Mouse (Mus musculus): ENCODE data around the gene Cyp2u1. TPM values are rescaled to one million over a fixed set of nuclear protein-coding genes. Genes with fewer than 3 reads are reported as not detected.

Gene Cyp2u1
- polyA plus RNA-seq, 1 experiment from 2014 or later: 11.9 TPM

- peaks cover 42% of the 10 kb centered on the region for H3K4me1 ChIP-seq (replicated peaks)
- no peak overlapping the region for H3K4me3 ChIP-seq
- WGBS: 93% methylated on average over 4 of the region's 4 CpGs
- H3K4me2 ChIP-seq: no peak overlapping the region
- no peaks in the 10 kb centered on the region for H3K27me3 ChIP-seq
- no peak overlapping the region for H3K27ac ChIP-seq
- H3K9ac ChIP-seq: no peak overlapping the region
- no peak for ATAC-seq (replicated peaks; ENCODE audit: insufficient number of reproducible peaks, insufficient read depth, low FRiP score, low read depth)
- H3K9me3 ChIP-seq (replicated peaks): no peaks in the 10 kb centered on the region
- 0 out of 2 replicates have a peak, but pooled peaks cover 4% of the 10 kb centered on the region for H3K36me3 ChIP-seq
Observed at GRCm38 (mm10) chr3:131254991-131255390, 48.0 kb downstream of the Cyp2u1 start.

GRCm38 (mm10) chr3:131251601-131252000 lies 51.4 kb downstream of the Cyp2u1 start:
- Histone ChIP-seq H3K9me3 (replicated peaks) (no peaks in the 10 kb centered on the region), H3K36me3 (peaks cover 28% of the 10 kb centered on the region), H3K4me2 (no peak overlapping the region), H3K27me3 (no peaks in the 10 kb centered on the region), H3K9ac (no peak overlapping the region), H3K4me1 (replicated peaks) (peaks cover 33% of the 10 kb centered on the region), H3K4me3 (no peak overlapping the region), H3K27ac (peak overlapping the region; percentile 37)
- WGBS: 53% methylated on average over 7 of the region's 7 CpGs
- no peak for ATAC-seq (replicated peaks; ENCODE audit: insufficient number of reproducible peaks, insufficient read depth, low FRiP score, low read depth)

GRCm38 (mm10) chr3:131250978-131251377 lies 52.0 kb downstream of the Cyp2u1 start:
- no peak for ATAC-seq (replicated peaks; ENCODE audit: insufficient number of reproducible peaks, insufficient read depth, low FRiP score, low read depth)
- Histone ChIP-seq H3K4me1 (replicated peaks) (peaks cover 39% of the 10 kb centered on the region), H3K36me3 (peaks cover 28% of the 10 kb centered on the region), H3K27me3 (no peaks in the 10 kb centered on the region), H3K9ac (no peak overlapping the region), H3K27ac (peak overlapping the region; percentile 37; the same call in 1 of the 2 replicates), H3K9me3 (replicated peaks) (no peaks in the 10 kb centered on the region), H3K4me2 (no peak overlapping the region), H3K4me3 (no peak overlapping the region)
- 59% methylated on average over 13 of the region's 13 CpGs for WGBS

- no peaks in the 10 kb centered on the region for H3K27me3 ChIP-seq
- ATAC-seq (replicated peaks; ENCODE audit: insufficient number of reproducible peaks, insufficient read depth, low FRiP score, low read depth): no peak
- 72% methylated on average over 2 of the region's 2 CpGs for WGBS
- peaks cover 39% of the 10 kb centered on the region for H3K4me1 ChIP-seq (replicated peaks)
- H3K9me3 ChIP-seq (replicated peaks): no peaks in the 10 kb centered on the region
- H3K27ac ChIP-seq: no peak overlapping the region
- H3K36me3 ChIP-seq: peaks cover 28% of the 10 kb centered on the region
- no peak overlapping the region for H3K9ac ChIP-seq
- H3K4me3 ChIP-seq: no peak overlapping the region
- no peak overlapping the region for H3K4me2 ChIP-seq
Observed at GRCm38 (mm10) chr3:131250283-131250682, 52.7 kb downstream of the Cyp2u1 start.

DNA sequence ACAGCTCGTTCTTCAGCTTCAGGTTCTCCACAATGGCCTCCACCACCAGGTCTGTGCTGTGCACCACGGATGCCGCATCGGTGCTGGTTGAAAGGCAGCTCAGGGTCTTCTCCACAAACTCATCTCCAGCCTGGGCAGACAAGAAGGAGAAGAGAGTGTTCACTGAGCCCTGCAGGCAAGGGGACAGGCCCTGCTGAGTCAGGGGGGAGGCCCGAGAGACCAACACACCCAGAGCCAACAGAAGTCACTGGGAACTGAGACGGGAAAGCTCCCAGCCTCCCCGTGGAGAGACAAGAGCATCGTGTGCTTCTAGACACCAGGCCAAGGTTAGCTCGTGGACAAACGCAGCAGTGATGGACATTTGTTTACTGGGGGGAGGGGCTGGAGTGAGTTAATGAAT lies 54.6 kb downstream of the Cyp2u1 start:
- ATAC-seq (replicated peaks; ENCODE audit: insufficient number of reproducible peaks, insufficient read depth, low FRiP score, low read depth): no peak
- WGBS: 85% methylated on average over 10 of the region's 10 CpGs
- Histone ChIP-seq H3K4me2 (no peak overlapping the region), H3K36me3 (peaks cover 32% of the 10 kb centered on the region), H3K9me3 (replicated peaks) (no peaks in the 10 kb centered on the region), H3K27me3 (no peaks in the 10 kb centered on the region), H3K4me1 (replicated peaks) (peaks cover 47% of the 10 kb centered on the region), H3K4me3 (no peak overlapping the region), H3K9ac (no peak overlapping the region), H3K27ac (no peak overlapping the region)

GRCm38 (mm10) chr3:131247851-131248250 lies 55.2 kb downstream of the Cyp2u1 start:
- Histone ChIP-seq H3K9me3 (replicated peaks) (no peaks in the 10 kb centered on the region), H3K9ac (no peak overlapping the region), H3K27ac (no peak overlapping the region), H3K4me1 (replicated peaks) (peaks cover 47% of the 10 kb centered on the region), H3K27me3 (no peaks in the 10 kb centered on the region), H3K36me3 (peaks cover 32% of the 10 kb centered on the region), H3K4me2 (no peak overlapping the region), H3K4me3 (no peak overlapping the region)
- no peak for ATAC-seq (replicated peaks; ENCODE audit: insufficient number of reproducible peaks, insufficient read depth, low FRiP score, low read depth)
- 81% methylated on average over 5 of the region's 5 CpGs for WGBS

DNA sequence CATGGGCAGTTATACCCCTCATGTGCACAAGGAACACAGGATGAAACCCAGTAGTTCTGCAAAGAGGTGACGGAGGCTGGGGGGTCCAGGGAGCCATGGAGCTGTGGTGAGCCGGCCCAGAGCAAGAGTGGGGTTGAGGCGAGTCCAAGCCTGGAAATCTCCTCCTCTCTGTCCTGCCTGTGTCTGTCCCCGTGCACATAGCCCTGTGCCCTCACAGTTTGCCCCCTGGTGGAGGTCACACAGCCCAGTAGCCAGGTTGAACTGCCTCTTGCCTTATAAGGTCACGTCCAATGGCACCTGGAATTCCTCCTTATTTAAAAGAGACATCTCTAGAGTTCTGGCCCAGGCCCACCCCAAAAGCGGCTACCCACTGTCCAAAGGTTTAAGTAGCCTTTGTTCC lies 55.6 kb downstream of the Cyp2u1 start:
- ATAC-seq (replicated peaks; ENCODE audit: insufficient number of reproducible peaks, insufficient read depth, low FRiP score, low read depth): no peak
- Histone ChIP-seq H3K27me3 (no peaks in the 10 kb centered on the region), H3K4me3 (no peak overlapping the region), H3K36me3 (peaks cover 33% of the 10 kb centered on the region), H3K9ac (no peak overlapping the region), H3K4me1 (replicated peaks) (peaks cover 43% of the 10 kb centered on the region), H3K27ac (no peak overlapping the region), H3K9me3 (replicated peaks) (no peaks in the 10 kb centered on the region), H3K4me2 (no peak overlapping the region)
- 74% methylated on average over 6 of the region's 6 CpGs for WGBS

DNA sequence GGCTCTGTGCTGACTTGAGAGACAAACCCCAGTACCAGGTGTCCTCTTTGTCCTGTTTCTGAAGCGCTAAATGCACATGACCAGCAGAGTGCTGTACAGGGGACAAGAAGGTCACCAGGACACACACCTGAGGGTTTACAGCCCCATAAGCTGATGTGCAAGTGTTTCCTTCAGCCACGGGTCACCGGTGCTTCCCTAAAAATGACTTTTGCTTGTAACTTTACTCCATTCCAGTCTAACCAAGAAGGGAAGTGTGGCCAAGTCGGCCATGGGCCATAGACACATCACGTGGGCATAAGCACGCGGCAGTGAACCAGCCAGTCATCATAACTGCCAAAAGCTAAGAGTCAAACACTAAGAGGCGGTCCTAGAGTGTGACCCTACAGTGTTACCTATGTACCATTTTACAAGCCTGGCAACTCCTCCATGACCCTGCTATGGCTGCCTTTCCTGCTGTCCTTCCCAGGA lies 56.4 kb downstream of the Cyp2u1 start:
- ATAC-seq (replicated peaks; ENCODE audit: insufficient number of reproducible peaks, insufficient read depth, low FRiP score, low read depth): no peak
- Histone ChIP-seq H3K4me2 (no peak overlapping the region), H3K9ac (no peak overlapping the region), H3K4me3 (no peak overlapping the region), H3K36me3 (peaks cover 41% of the 10 kb centered on the region), H3K9me3 (replicated peaks) (no peaks in the 10 kb centered on the region), H3K27ac (peak overlapping the region; percentile 68), H3K4me1 (replicated peaks) (peaks cover 35% of the 10 kb centered on the region), H3K27me3 (no peaks in the 10 kb centered on the region)
- 89% methylated on average over 8 of the region's 8 CpGs for WGBS

DNA sequence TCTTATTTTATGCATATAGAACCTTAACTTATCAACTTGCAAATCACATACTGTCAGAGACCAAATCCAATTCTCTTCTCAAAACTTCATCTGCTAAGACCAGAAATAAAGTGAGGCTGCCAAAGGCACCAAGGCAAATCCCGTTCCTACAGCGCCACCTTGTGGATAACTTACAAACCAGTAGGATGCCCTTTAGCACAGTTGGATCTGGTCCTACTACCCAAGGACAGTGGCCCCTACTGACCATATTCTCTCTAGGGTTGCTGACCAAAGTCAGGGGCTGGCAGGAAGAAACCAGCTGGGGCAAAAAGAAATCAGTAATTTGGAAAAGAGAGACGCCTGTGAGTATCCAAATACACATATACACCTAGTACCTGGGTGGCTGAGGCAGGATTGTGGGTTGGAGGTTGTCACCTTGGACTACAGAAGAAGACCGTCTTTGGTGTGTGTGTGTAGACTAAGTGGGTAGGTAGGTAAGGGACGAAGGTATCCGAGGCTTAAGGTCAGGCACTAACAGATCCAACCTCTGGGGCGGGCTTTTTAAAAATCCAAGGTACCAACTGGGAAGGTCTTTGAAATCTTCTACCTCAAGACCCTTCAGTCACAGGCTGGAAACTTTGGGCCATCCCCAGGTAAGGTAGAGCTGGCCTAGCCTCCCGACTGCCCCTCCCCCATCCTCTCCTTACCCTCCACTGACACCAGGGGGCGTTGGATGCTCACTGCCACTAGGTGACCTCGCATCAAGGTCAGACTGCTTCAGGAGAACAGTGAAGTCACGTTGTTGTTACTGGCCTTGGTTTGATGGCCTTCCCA lies 57.1 kb downstream of the Cyp2u1 start:
- no peak overlapping the region for H3K4me3 ChIP-seq
- H3K9ac ChIP-seq: no peak overlapping the region
- H3K27me3 ChIP-seq: no peaks in the 10 kb centered on the region
- H3K27ac ChIP-seq: peak overlapping the region; percentile 68
- H3K9me3 ChIP-seq (replicated peaks): no peaks in the 10 kb centered on the region
- ATAC-seq (replicated peaks; ENCODE audit: insufficient number of reproducible peaks, insufficient read depth, low FRiP score, low read depth): no peak; the same call in 1 of the 2 replicates
- H3K4me1 ChIP-seq (replicated peaks): peaks cover 29% of the 10 kb centered on the region
- 54% methylated on average over 11 of the region's 11 CpGs for WGBS
- H3K36me3 ChIP-seq: peaks cover 44% of the 10 kb centered on the region
- no peak overlapping the region for H3K4me2 ChIP-seq

Other genes starting within 250 kb of the Cyp2u1 start
- gene Lef1, start 192.8 kb downstream of the Cyp2u1 start, polyA plus RNA-seq (2015; fragmentation: Nextera tagmentation; extraction: Ambion mirVana): 6.5 and 21.8 TPM in 2 replicates
- 155 and 189 TPM in 2 replicates for gene Hadh, start 31.1 kb downstream of the Cyp2u1 start, polyA plus RNA-seq (2015; fragmentation: Nextera tagmentation; extraction: Ambion mirVana)
- gene Sgms2, start 188.2 kb upstream of the Cyp2u1 start, polyA plus RNA-seq (2015; fragmentation: Nextera tagmentation; extraction: Ambion mirVana): 1.1 and 1.8 TPM in 2 replicates

Measured in heart, embryonic 15.5 days (tissue).